Mouse (Mus musculus): ENCODE data around the gene Aldh1a3.
A peak's percentile ranks its signal among the peaks of the same experiment; 100 is the strongest.

Gene Aldh1a3

GRCm38 (mm10) chr7:66427437-66428161 lies at the start of gene Aldh1a3:
Gene Aldh1a3 (minus strand): TSS chr7:66427517.
- peak in 1 of 2 experiments; percentile 8 for DNase-seq (ENCODE audit: low spot score in 2 of 2)

- DNase-seq (ENCODE audit: low spot score in 2 of 2): no peak
Measured at GRCm38 (mm10) chr7:66476289-66476688, 49.0 kb upstream of the Aldh1a3 start.

GRCm38 (mm10) chr7:66471641-66472216 lies 44.4 kb upstream of the Aldh1a3 start:
- DNase-seq (ENCODE audit: low spot score in 2 of 2): no peak

GRCm38 (mm10) chr7:66466641-66467040 lies 39.3 kb upstream of the Aldh1a3 start:
- no peak for DNase-seq (ENCODE audit: low spot score in 2 of 2)

- DNase-seq (ENCODE audit: low spot score in 2 of 2): no peak
Measured at GRCm38 (mm10) chr7:66465241-66465640, 37.9 kb upstream of the Aldh1a3 start.

GRCm38 (mm10) chr7:66463081-66463480 lies 35.8 kb upstream of the Aldh1a3 start:
- no peak for DNase-seq (ENCODE audit: low spot score in 2 of 2)

GRCm38 (mm10) chr7:66451622-66452295 lies 24.4 kb upstream of the Aldh1a3 start:
- DNase-seq (ENCODE audit: low spot score in 2 of 2): no peak

- no peak for DNase-seq (ENCODE audit: low spot score in 2 of 2)
Measured at GRCm38 (mm10) chr7:66449971-66450752, 22.8 kb upstream of the Aldh1a3 start.

- DNase-seq (ENCODE audit: low spot score in 2 of 2): no peak
Measured at GRCm38 (mm10) chr7:66448786-66449540, 21.6 kb upstream of the Aldh1a3 start.

- no peak for DNase-seq (ENCODE audit: low spot score in 2 of 2)
Measured at GRCm38 (mm10) chr7:66448304-66448703, 21.0 kb upstream of the Aldh1a3 start.

GRCm38 (mm10) chr7:66446860-66447259 lies 19.5 kb upstream of the Aldh1a3 start:
- no peak for DNase-seq (ENCODE audit: low spot score in 2 of 2)

- DNase-seq (ENCODE audit: low spot score in 2 of 2): no peak
Measured at GRCm38 (mm10) chr7:66445117-66445905, 18.0 kb upstream of the Aldh1a3 start.

- DNase-seq (ENCODE audit: low spot score in 2 of 2): no peak
Measured at GRCm38 (mm10) chr7:66444706-66445105, 17.4 kb upstream of the Aldh1a3 start.

- no peak for DNase-seq (ENCODE audit: low spot score in 2 of 2)
Measured at GRCm38 (mm10) chr7:66442501-66443369, 15.4 kb upstream of the Aldh1a3 start.

GRCm38 (mm10) chr7:66438787-66439669 lies 11.7 kb upstream of the Aldh1a3 start:
- DNase-seq (ENCODE audit: low spot score in 2 of 2): peak; percentile 4 to 7

GRCm38 (mm10) chr7:66434453-66434935 lies 7.2 kb upstream of the Aldh1a3 start:
- DNase-seq (ENCODE audit: low spot score in 2 of 2): peak; percentile 6 to 15

- no peak for DNase-seq (ENCODE audit: low spot score in 2 of 2)
Measured at GRCm38 (mm10) chr7:66427053-66427436, 272 bp downstream of the Aldh1a3 start.

- no peak for DNase-seq (ENCODE audit: low spot score in 2 of 2)
Measured at GRCm38 (mm10) chr7:66421903-66422302, 5.4 kb downstream of the Aldh1a3 start.
